In the genomic region with DNA sequence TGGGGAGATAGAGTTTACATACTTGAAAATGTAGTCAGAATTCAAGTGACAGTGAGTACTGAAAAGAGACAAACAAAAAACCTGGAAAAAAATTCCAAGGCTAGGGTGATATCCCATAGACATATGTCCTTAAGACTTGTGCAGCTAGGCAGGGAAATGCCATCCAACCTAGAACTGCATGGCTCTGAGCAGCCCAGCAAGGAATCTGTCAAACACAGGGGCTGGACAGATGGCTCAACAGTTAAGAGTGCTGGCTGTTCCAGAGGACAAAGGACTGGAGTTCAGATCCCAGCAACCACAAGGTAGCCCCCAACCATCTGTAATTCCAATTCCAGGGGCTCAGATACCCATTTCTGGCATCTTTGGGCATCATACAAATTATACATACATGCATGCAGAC, we compare ENCODE assay signal across 19 mouse cellular contexts. TPM values are rescaled to one million over a fixed set of nuclear protein-coding genes. Genes with fewer than 3 reads are reported as not detected.
"Had no signal": no experiment of that assay in that cellular context is flagged by ENCODE, and none has a peak within 500 bp of the region (broad histone marks: within the 10 kb centered on the region; RNA-seq: fewer than 3 reads in every experiment).

No protein-coding gene starts in this region.

- H3K27me3 ChIP-seq: lung, embryonic 15.5 days; midbrain, embryonic 13.5 days; midbrain, embryonic 15.5 days; neural tube, embryonic 12.5 days had no signal

- DNase-seq: lung, adult 2 months; lung, postnatal 14 days; lung, postnatal 36 days; right cerebral cortex, postnatal 25 days; right cerebral cortex, postnatal 4 days; spleen, adult 18-20 months; thymus, adult 18-20 months; thymus, postnatal 14 days; thymus, postnatal 36 days had no signal

- H3K27ac ChIP-seq: lung, embryonic 15.5 days; macrophage; midbrain, embryonic 13.5 days; midbrain, embryonic 15.5 days; neural tube, embryonic 12.5 days had no signal

- ATAC-seq: lung, postnatal 0 days; midbrain, embryonic 13.5 days; midbrain, embryonic 15.5 days had no signal

- H3K4me3 ChIP-seq: lung, embryonic 15.5 days; megakaryocyte, embryonic 14.5 days; midbrain, embryonic 13.5 days; midbrain, embryonic 15.5 days; neural tube, embryonic 12.5 days had no signal

- H3K4me1 ChIP-seq: lung, embryonic 15.5 days; megakaryocyte, embryonic 14.5 days; midbrain, embryonic 15.5 days; neural tube, embryonic 12.5 days had no signal

RNA-seq across cellular contexts. Expression of a gene that starts 28.9 kb away (rescaled TPM):
- total RNA-seq: megakaryocyte progenitor cell, adult 5-6 weeks; monocyte, adult 5-6 weeks had no signal

RNA-seq across cellular contexts. Expression of a gene that starts 45.7 kb away (rescaled TPM):
- total RNA-seq: monocyte, adult 5-6 weeks; neutrophil, adult 5-6 weeks had no signal
